Mouse (Mus musculus): ENCODE results near the gene Hoxd11.

- TF ChIP-seq CTCF (IDR thresholded peaks at IDR 0.05; ENCODE audit: control insufficient read depth, insufficient read depth, insufficient replicate concordance, low read depth, low read length), result peak; percentile 85
- TF ChIP-seq POLR2A (IDR thresholded peaks at IDR 0.05; ENCODE audit: control insufficient read depth, low read depth, low read length), result peak; percentile 59
These were observed 36.3 kb downstream of the Hoxd11 start for GRCm38 (mm10) chr2:74715504-74716241.
